Mouse (Mus musculus): ENCODE measurements around the gene Mastl. TPM values are rescaled to one million over a fixed set of nuclear protein-coding genes. Genes with fewer than 3 reads are reported as not detected.

The Mastl gene
- polyA plus RNA-seq, 1 experiment = 0.25 TPM

DNA sequence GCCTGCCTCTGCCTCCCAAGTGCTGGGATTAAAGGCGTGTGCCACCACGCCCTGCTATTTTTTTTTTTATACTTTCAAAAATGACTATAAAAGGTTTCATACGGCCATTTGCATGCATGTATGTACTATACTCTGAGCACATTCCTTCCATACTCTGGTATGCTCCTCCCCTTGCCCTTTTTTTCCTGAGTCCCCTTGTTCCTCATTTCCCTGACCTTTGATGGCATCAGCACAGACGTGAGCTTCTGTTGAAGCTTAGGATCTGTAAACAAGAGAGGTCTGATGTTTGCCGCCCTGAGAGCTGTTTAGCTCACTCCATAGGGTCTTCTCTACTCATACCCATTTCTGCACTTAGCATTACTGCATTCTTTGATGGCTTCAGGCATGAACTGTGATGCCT, 78.1 kb downstream of the Mastl start:
- Histone ChIP-seq H3K36me3 (ENCODE audit: control insufficient read depth, insufficient read depth, low read length) (peaks cover 24% of the 10 kb centered on the region), H3K27me3 (ENCODE audit: control insufficient read depth, insufficient read depth, low read length) (no peaks in the 10 kb centered on the region), H3K27ac (ENCODE audit: insufficient read depth, low read length) (no peak overlapping the region), H3K4me3 (ENCODE audit: extremely low read depth, insufficient read depth, insufficient read length) (no peak overlapping the region), H3K4me1 (ENCODE audit: control insufficient read depth, insufficient read depth, insufficient read length) (no peaks in the 10 kb centered on the region)
- 92% methylated on average over 5 of the region's 5 CpGs for WGBS
- no peak for TF ChIP-seq CTCF (IDR thresholded peaks at IDR 0.05; ENCODE audit: extremely low read depth, insufficient read depth, insufficient read length, insufficient replicate concordance)
- TF ChIP-seq POLR2A (IDR thresholded peaks at IDR 0.05; ENCODE audit: low read depth, low read length) = no peak
- no peak for DNase-seq (ENCODE audit: low read depth in 1 of 2, low spot score in 2 of 2)

DNA sequence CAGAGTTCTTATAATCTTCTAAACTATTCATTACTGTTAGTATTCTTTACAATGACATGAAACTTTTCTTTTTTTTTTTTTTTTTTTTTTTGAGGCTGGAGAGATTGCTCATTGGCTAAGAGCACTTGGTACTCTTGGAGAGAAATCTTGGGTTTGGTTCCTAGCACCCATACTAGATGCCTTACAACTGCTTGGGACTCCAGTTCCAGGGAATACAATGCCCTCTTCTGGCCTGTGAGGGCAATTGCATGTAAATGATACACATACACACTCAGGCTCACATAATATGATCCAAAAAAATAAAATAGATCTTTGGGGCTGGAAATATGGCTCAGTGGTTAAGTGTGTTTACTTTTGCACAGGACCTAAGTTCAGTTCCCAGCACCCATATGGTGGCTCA, 79.0 kb downstream of the Mastl start:
- H3K4me1 ChIP-seq (ENCODE audit: control insufficient read depth, insufficient read depth, insufficient read length) = no peaks in the 10 kb centered on the region
- H3K4me3 ChIP-seq (ENCODE audit: extremely low read depth, insufficient read depth, insufficient read length) = no peak overlapping the region
- TF ChIP-seq CTCF (IDR thresholded peaks at IDR 0.05; ENCODE audit: extremely low read depth, insufficient read depth, insufficient read length, insufficient replicate concordance) (no peak), POLR2A (IDR thresholded peaks at IDR 0.05; ENCODE audit: low read depth, low read length) (no peak)
- peaks cover 21% of the 10 kb centered on the region for H3K36me3 ChIP-seq (ENCODE audit: control insufficient read depth, insufficient read depth, low read length)
- H3K27ac ChIP-seq (ENCODE audit: insufficient read depth, low read length) = no peak overlapping the region
- no peak for DNase-seq (ENCODE audit: low read depth in 1 of 2, low spot score in 2 of 2)
- H3K27me3 ChIP-seq (ENCODE audit: control insufficient read depth, insufficient read depth, low read length) = no peaks in the 10 kb centered on the region

DNA sequence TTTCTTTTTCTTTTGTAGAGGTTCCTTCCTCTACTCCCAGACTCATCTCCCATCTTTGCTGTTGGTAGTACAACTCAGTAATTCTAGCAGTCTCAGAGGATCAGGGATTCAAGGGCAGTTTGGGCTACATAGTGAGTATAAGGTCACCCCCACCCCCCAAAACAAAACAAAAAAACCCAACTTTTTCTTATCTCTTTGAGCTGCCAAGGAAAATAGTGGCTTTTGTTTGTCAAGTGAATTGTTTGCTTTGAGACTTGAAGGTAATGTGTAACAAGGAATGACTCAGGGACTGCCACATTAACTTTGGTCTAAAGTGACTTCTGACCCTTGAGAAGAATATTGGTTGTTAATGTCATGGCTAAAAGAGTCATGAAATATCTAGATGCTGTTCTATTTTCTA, 80.0 kb downstream of the Mastl start:
- Histone ChIP-seq H3K27ac (ENCODE audit: insufficient read depth, low read length) (no peak overlapping the region), H3K36me3 (ENCODE audit: control insufficient read depth, insufficient read depth, low read length) (peaks cover 21% of the 10 kb centered on the region), H3K27me3 (ENCODE audit: control insufficient read depth, insufficient read depth, low read length) (no peaks in the 10 kb centered on the region), H3K4me3 (ENCODE audit: extremely low read depth, insufficient read depth, insufficient read length) (no peak overlapping the region), H3K4me1 (ENCODE audit: control insufficient read depth, insufficient read depth, insufficient read length) (no peaks in the 10 kb centered on the region)
- no peak for DNase-seq (ENCODE audit: low read depth in 1 of 2, low spot score in 2 of 2)
- TF ChIP-seq POLR2A (IDR thresholded peaks at IDR 0.05; ENCODE audit: low read depth, low read length) = no peak
- TF ChIP-seq CTCF (IDR thresholded peaks at IDR 0.05; ENCODE audit: extremely low read depth, insufficient read depth, insufficient read length, insufficient replicate concordance) = no peak

DNA sequence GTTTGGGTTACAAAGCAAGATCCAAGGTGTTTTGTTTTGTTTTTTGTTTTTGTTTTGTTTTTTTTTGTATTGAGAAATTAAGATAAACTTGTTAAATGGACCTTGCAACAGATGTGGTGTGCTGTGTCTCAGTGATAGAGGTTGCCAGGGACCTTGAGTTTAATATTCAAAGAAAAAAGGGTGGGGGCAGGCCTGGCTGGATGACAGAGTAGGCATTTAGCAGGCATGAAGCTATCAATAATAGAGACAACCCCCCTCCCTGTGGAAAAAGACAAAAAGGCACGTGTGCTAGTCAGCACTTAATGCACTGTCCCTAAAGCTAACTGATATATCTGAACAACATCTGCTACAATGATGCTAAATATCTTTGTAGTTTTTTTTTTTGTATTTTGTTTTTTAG, 84.4 kb downstream of the Mastl start:
- Histone ChIP-seq H3K27me3 (ENCODE audit: control insufficient read depth, insufficient read depth, low read length) (no peaks in the 10 kb centered on the region), H3K27ac (ENCODE audit: insufficient read depth, low read length) (no peak overlapping the region), H3K4me3 (ENCODE audit: extremely low read depth, insufficient read depth, insufficient read length) (no peak overlapping the region), H3K4me1 (ENCODE audit: control insufficient read depth, insufficient read depth, insufficient read length) (no peaks in the 10 kb centered on the region), H3K36me3 (ENCODE audit: control insufficient read depth, insufficient read depth, low read length) (peaks cover 4% of the 10 kb centered on the region)
- WGBS = 82% methylated on average over 1 of the region's 1 CpGs
- no peak for DNase-seq (ENCODE audit: low read depth in 1 of 2, low spot score in 2 of 2)
- TF ChIP-seq CTCF (IDR thresholded peaks at IDR 0.05; ENCODE audit: extremely low read depth, insufficient read depth, insufficient read length, insufficient replicate concordance) (no peak), POLR2A (IDR thresholded peaks at IDR 0.05; ENCODE audit: low read depth, low read length) (no peak)

- H3K27me3 ChIP-seq (ENCODE audit: control insufficient read depth, insufficient read depth, low read length) = no peaks in the 10 kb centered on the region
- no peak overlapping the region for H3K4me3 ChIP-seq (ENCODE audit: extremely low read depth, insufficient read depth, insufficient read length)
- no peak for TF ChIP-seq POLR2A (IDR thresholded peaks at IDR 0.05; ENCODE audit: low read depth, low read length)
- TF ChIP-seq CTCF (IDR thresholded peaks at IDR 0.05; ENCODE audit: extremely low read depth, insufficient read depth, insufficient read length, insufficient replicate concordance) = no peak
These were observed 85.3 kb downstream of the Mastl start for GRCm38 (mm10) chr2:23070491-23070890.

GRCm38 (mm10) chr2:23068894-23069744, 86.7 kb downstream of the Mastl start:
- WGBS = under 1% methylated on average over 50 of the region's 50 CpGs

More at GRCm38 (mm10) chr2:23070491-23070890, 85.3 kb downstream of the Mastl start:
- 95% methylated on average over 2 of the region's 2 CpGs for WGBS
- Histone ChIP-seq H3K4me1 (ENCODE audit: control insufficient read depth, insufficient read depth, insufficient read length) (no peaks in the 10 kb centered on the region), H3K36me3 (ENCODE audit: control insufficient read depth, insufficient read depth, low read length) (peaks cover 1% of the 10 kb centered on the region; the same call in 1 of the 2 replicates), H3K27ac (ENCODE audit: insufficient read depth, low read length) (no peak overlapping the region)
- no peak for DNase-seq (ENCODE audit: low read depth in 1 of 2, low spot score in 2 of 2)

DNA sequence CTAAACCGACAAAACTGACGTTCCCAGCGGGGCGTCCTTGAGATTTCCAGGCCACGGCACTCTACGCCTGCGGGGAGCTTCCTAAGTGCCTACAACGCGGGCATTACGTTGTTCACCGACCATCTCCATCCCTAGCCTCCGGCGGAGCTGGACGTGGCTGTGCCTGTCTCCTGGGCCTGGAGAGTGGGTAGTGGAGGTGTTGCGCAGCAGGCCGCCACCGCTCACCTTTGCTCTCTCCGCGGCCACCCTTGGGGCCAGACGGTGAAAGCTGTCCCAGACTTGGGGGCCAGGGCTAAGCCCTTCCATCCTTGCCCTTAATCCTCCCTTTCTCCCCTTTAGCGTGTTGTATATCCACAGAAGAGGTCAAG, 87.5 kb downstream of the Mastl start:
- WGBS = 2% methylated on average over 21 of the region's 21 CpGs
- H3K4me3 ChIP-seq (ENCODE audit: extremely low read depth, insufficient read depth, insufficient read length) = peak overlapping the region; percentile 63

More at GRCm38 (mm10) chr2:23068894-23069744, 86.7 kb downstream of the Mastl start:
- peak; percentile 80 to 95 for DNase-seq (ENCODE audit: low read depth in 1 of 2, low spot score in 2 of 2)
- Histone ChIP-seq H3K4me1 (ENCODE audit: control insufficient read depth, insufficient read depth, insufficient read length) (no peaks in the 10 kb centered on the region), H3K27ac (ENCODE audit: insufficient read depth, low read length) (peak overlapping the region; percentile 90), H3K27me3 (ENCODE audit: control insufficient read depth, insufficient read depth, low read length) (no peaks in the 10 kb centered on the region), H3K36me3 (ENCODE audit: control insufficient read depth, insufficient read depth, low read length) (no peaks in the 10 kb centered on the region; the same call in 1 of the 2 replicates), H3K4me3 (ENCODE audit: extremely low read depth, insufficient read depth, insufficient read length) (peak overlapping the region; percentile 63)
- TF ChIP-seq CTCF (IDR thresholded peaks at IDR 0.05; ENCODE audit: extremely low read depth, insufficient read depth, insufficient read length, insufficient replicate concordance) = no peak
- TF ChIP-seq POLR2A (IDR thresholded peaks at IDR 0.05; ENCODE audit: low read depth, low read length) = peak; percentile 94

More for the DNA sequence above, 87.5 kb downstream of the Mastl start:
- TF ChIP-seq POLR2A (IDR thresholded peaks at IDR 0.05; ENCODE audit: low read depth, low read length) (no peak), CTCF (IDR thresholded peaks at IDR 0.05; ENCODE audit: extremely low read depth, insufficient read depth, insufficient read length, insufficient replicate concordance) (no peak)
- Histone ChIP-seq H3K27me3 (ENCODE audit: control insufficient read depth, insufficient read depth, low read length) (no peaks in the 10 kb centered on the region), H3K36me3 (ENCODE audit: control insufficient read depth, insufficient read depth, low read length) (no peaks in the 10 kb centered on the region), H3K4me1 (ENCODE audit: control insufficient read depth, insufficient read depth, insufficient read length) (no peaks in the 10 kb centered on the region), H3K27ac (ENCODE audit: insufficient read depth, low read length) (peak overlapping the region; percentile 90)
- peak; percentile 14 to 47 for DNase-seq (ENCODE audit: low read depth in 1 of 2, low spot score in 2 of 2)
